Mouse (Mus musculus): ENCODE measurements at regions not wholly inside any gene's neighbourhood (a gene's known extent, or its start where the extent isn't known, plus 50 kb on each side); places are given as distances from the start of the nearest gene placed in this dataset.

- no peak overlapping the region for H3K27ac ChIP-seq (replicated peaks)
- WGBS (ENCODE audit: insufficient replicate concordance): 25% methylated on average over 5 of the region's 5 CpGs
- 0 out of 2 replicates have a peak, but pooled peaks cover under 1% of the 10 kb centered on the region for H3K4me1 ChIP-seq (replicated peaks)
- no peaks in the 10 kb centered on the region for H3K36me3 ChIP-seq (replicated peaks)
- H3K27me3 ChIP-seq: peaks cover 16% of the 10 kb centered on the region; the same call in 1 of the 2 replicates
- H3K9ac ChIP-seq: no peak overlapping the region
- ATAC-seq (ENCODE audit: insufficient read depth): no peak
- H3K4me2 ChIP-seq: no peak overlapping the region
- H3K4me3 ChIP-seq (replicated peaks): no peak overlapping the region
- no peaks in the 10 kb centered on the region for H3K9me3 ChIP-seq (replicated peaks)
Measured at GRCm38 (mm10) chr15:36346126-36346525, 661.4 kb downstream of the Zfp706 start.

GRCm38 (mm10) chr15:36345413-36345812, 662.2 kb downstream of the Zfp706 start:
- Histone ChIP-seq H3K4me2 (no peak overlapping the region), H3K36me3 (replicated peaks) (no peaks in the 10 kb centered on the region), H3K27me3 (peaks cover 13% of the 10 kb centered on the region; the same call in 1 of the 2 replicates), H3K27ac (replicated peaks) (no peak overlapping the region), H3K4me3 (replicated peaks) (no peak overlapping the region), H3K9me3 (replicated peaks) (no peaks in the 10 kb centered on the region), H3K4me1 (replicated peaks) (peaks cover 1% of the 10 kb centered on the region; the same call in 1 of the 2 replicates), H3K9ac (no peak overlapping the region)
- ATAC-seq (ENCODE audit: insufficient read depth): no peak
- WGBS (ENCODE audit: insufficient replicate concordance): 83% methylated on average over 4 of the region's 4 CpGs

GRCm38 (mm10) chr15:36339971-36340550, 667.5 kb downstream of the Zfp706 start:
- Histone ChIP-seq H3K4me3 (replicated peaks) (no peak overlapping the region), H3K4me1 (replicated peaks) (peaks cover 36% of the 10 kb centered on the region), H3K36me3 (replicated peaks) (no peaks in the 10 kb centered on the region), H3K9me3 (replicated peaks) (no peaks in the 10 kb centered on the region), H3K9ac (no peak overlapping the region), H3K4me2 (no peak overlapping the region), H3K27ac (replicated peaks) (0 out of 2 replicates have a peak overlapping the region, but pooled peaks have one; percentile 29), H3K27me3 (peaks cover 30% of the 10 kb centered on the region)
- 63% methylated on average over 5 of the region's 5 CpGs for WGBS (ENCODE audit: insufficient replicate concordance)
- no peak for ATAC-seq (ENCODE audit: insufficient read depth)

GRCm38 (mm10) chr15:36338766-36339165, 668.8 kb downstream of the Zfp706 start:
- H3K4me2 ChIP-seq: peak overlapping the region; percentile 47
- H3K27me3 ChIP-seq: peaks cover 41% of the 10 kb centered on the region
- ATAC-seq (ENCODE audit: insufficient read depth): peak; percentile 100
- 66% methylated on average over 2 of the region's 2 CpGs for WGBS (ENCODE audit: insufficient replicate concordance)
- H3K9ac ChIP-seq: peak overlapping the region; percentile 40; the same call in 1 of the 2 replicates
- H3K4me3 ChIP-seq (replicated peaks): no peak overlapping the region
- H3K4me1 ChIP-seq (replicated peaks): peaks cover 47% of the 10 kb centered on the region
- peak overlapping the region; percentile 87 for H3K27ac ChIP-seq (replicated peaks)
- no peaks in the 10 kb centered on the region for H3K9me3 ChIP-seq (replicated peaks)
- H3K36me3 ChIP-seq (replicated peaks): no peaks in the 10 kb centered on the region

- H3K9ac ChIP-seq: no peak overlapping the region
- no peak overlapping the region for H3K4me2 ChIP-seq
- H3K4me3 ChIP-seq (replicated peaks): no peak overlapping the region
- no peaks in the 10 kb centered on the region for H3K36me3 ChIP-seq (replicated peaks)
- H3K4me1 ChIP-seq (replicated peaks): peaks cover 54% of the 10 kb centered on the region
- WGBS (ENCODE audit: insufficient replicate concordance): 41% methylated on average over 2 of the region's 2 CpGs
- ATAC-seq (ENCODE audit: insufficient read depth): no peak
- no peak overlapping the region for H3K27ac ChIP-seq (replicated peaks)
- no peaks in the 10 kb centered on the region for H3K9me3 ChIP-seq (replicated peaks)
- peaks cover 52% of the 10 kb centered on the region for H3K27me3 ChIP-seq
Measured at GRCm38 (mm10) chr15:36336857-36337256, 670.7 kb downstream of the Zfp706 start.

GRCm38 (mm10) chr15:36335116-36335515, 672.5 kb downstream of the Zfp706 start:
- no peak overlapping the region for H3K4me3 ChIP-seq (replicated peaks)
- 34% methylated on average over 2 of the region's 2 CpGs for WGBS (ENCODE audit: insufficient replicate concordance)
- no peak overlapping the region for H3K9ac ChIP-seq
- peaks cover 64% of the 10 kb centered on the region for H3K27me3 ChIP-seq
- H3K4me1 ChIP-seq (replicated peaks): peaks cover 55% of the 10 kb centered on the region
- H3K4me2 ChIP-seq: no peak overlapping the region
- H3K9me3 ChIP-seq (replicated peaks): no peaks in the 10 kb centered on the region
- no peaks in the 10 kb centered on the region for H3K36me3 ChIP-seq (replicated peaks)
- ATAC-seq (ENCODE audit: insufficient read depth): no peak
- no peak overlapping the region for H3K27ac ChIP-seq (replicated peaks)

GRCm38 (mm10) chr15:36334436-36335113, 673.0 kb downstream of the Zfp706 start:
- Histone ChIP-seq H3K4me2 (no peak overlapping the region), H3K9ac (no peak overlapping the region), H3K9me3 (replicated peaks) (no peaks in the 10 kb centered on the region), H3K4me1 (replicated peaks) (peaks cover 49% of the 10 kb centered on the region), H3K4me3 (replicated peaks) (no peak overlapping the region), H3K27me3 (peaks cover 68% of the 10 kb centered on the region), H3K27ac (replicated peaks) (no peak overlapping the region), H3K36me3 (replicated peaks) (no peaks in the 10 kb centered on the region)
- 35% methylated on average over 9 of the region's 9 CpGs for WGBS (ENCODE audit: insufficient replicate concordance)
- no peak for ATAC-seq (ENCODE audit: insufficient read depth)

GRCm38 (mm10) chr15:36333857-36334256, 673.7 kb downstream of the Zfp706 start:
- no peak overlapping the region for H3K27ac ChIP-seq (replicated peaks)

GRCm38 (mm10) chr15:36333265-36333664, 674.3 kb downstream of the Zfp706 start:
- Histone ChIP-seq H3K27me3 (peaks cover 70% of the 10 kb centered on the region), H3K4me3 (replicated peaks) (no peak overlapping the region)

More at GRCm38 (mm10) chr15:36333857-36334256, 673.7 kb downstream of the Zfp706 start:
- ATAC-seq (ENCODE audit: insufficient read depth): no peak
- H3K4me2 ChIP-seq: no peak overlapping the region
- 17% methylated on average over 1 of the region's 1 CpGs for WGBS (ENCODE audit: insufficient replicate concordance)
- no peak overlapping the region for H3K9ac ChIP-seq
- no peaks in the 10 kb centered on the region for H3K36me3 ChIP-seq (replicated peaks)
- H3K4me3 ChIP-seq (replicated peaks): no peak overlapping the region
- H3K27me3 ChIP-seq: peaks cover 70% of the 10 kb centered on the region
- H3K4me1 ChIP-seq (replicated peaks): peaks cover 44% of the 10 kb centered on the region
- H3K9me3 ChIP-seq (replicated peaks): no peaks in the 10 kb centered on the region

More at GRCm38 (mm10) chr15:36333265-36333664, 674.3 kb downstream of the Zfp706 start:
- Histone ChIP-seq H3K4me1 (replicated peaks) (peaks cover 40% of the 10 kb centered on the region), H3K9ac (no peak overlapping the region), H3K9me3 (replicated peaks) (no peaks in the 10 kb centered on the region), H3K27ac (replicated peaks) (no peak overlapping the region), H3K4me2 (no peak overlapping the region), H3K36me3 (replicated peaks) (no peaks in the 10 kb centered on the region)
- no peak for ATAC-seq (ENCODE audit: insufficient read depth)
- WGBS (ENCODE audit: insufficient replicate concordance): 53% methylated on average over 3 of the region's 3 CpGs
